Mouse (Mus musculus) gastrocnemius, adult 8-10 months (tissue): Measurements from ENCODE around the gene Mif. TPM values are rescaled to one million over a fixed set of nuclear protein-coding genes. Genes with fewer than 3 reads are reported as not detected.

Experiments
- DNase-seq, 2 experiments: peaks; one replicate each; pipeline ENCODE4 v3.0.0; 2022; ENCODE audit warnings: low spot score in 2 of 2
- total RNA-seq, 4 experiments: library from RNA; stranded (reverse); gene quantifications; 2 replicates each; pipeline ENCODE4 v1.2.4; 2022

The Mif gene
- total RNA-seq, 4 experiments from 2014 or later, result 144 to 161 (median 157) TPM

- DNase-seq, result no peak
These were observed 20.9 kb downstream of the Mif start for GRCm38 (mm10) chr10:75839092-75839491.

- DNase-seq, result peak; percentile 83 to 88
These were observed 22.7 kb downstream of the Mif start, which contains the start of gene Gstt2 for GRCm38 (mm10) chr10:75837248-75837759. Gstt2 (minus strand) TSS chr10:75837424.

GRCm38 (mm10) chr10:75835761-75836531 is 24.1 kb downstream of the Mif start:
- DNase-seq, result no peak

- DNase-seq, result peak; percentile 33 to 69
These were observed 24.7 kb downstream of the Mif start for GRCm38 (mm10) chr10:75835307-75835706.

- DNase-seq, result no peak
These were observed 25.3 kb downstream of the Mif start for GRCm38 (mm10) chr10:75834721-75835120.

GRCm38 (mm10) chr10:75834250-75834649 is 25.8 kb downstream of the Mif start:
- peak; percentile 54 to 68 for DNase-seq

GRCm38 (mm10) chr10:75833456-75834080 is 26.5 kb downstream of the Mif start:
- no peak for DNase-seq

- peak; percentile 56 to 62 for DNase-seq
These were observed 27.7 kb downstream of the Mif start for GRCm38 (mm10) chr10:75832272-75832895.

- DNase-seq, result no peak
These were observed 29.8 kb downstream of the Mif start for GRCm38 (mm10) chr10:75830275-75830670.

- no peak for DNase-seq
These were observed 30.3 kb downstream of the Mif start for GRCm38 (mm10) chr10:75829529-75830274.

GRCm38 (mm10) chr10:75828500-75828931 is 31.5 kb downstream of the Mif start:
- DNase-seq, result peak; percentile 91 to 94

- DNase-seq, result peak; percentile 79 to 87
These were observed 32.2 kb downstream of the Mif start for GRCm38 (mm10) chr10:75827668-75828360.

GRCm38 (mm10) chr10:75824530-75824929 is 35.5 kb downstream of the Mif start:
- no peak for DNase-seq

GRCm38 (mm10) chr10:75823782-75824181 is 36.3 kb downstream of the Mif start:
- DNase-seq, result no peak

- DNase-seq, result no peak
These were observed 37.6 kb downstream of the Mif start, which contains the start of gene Gstt4 for GRCm38 (mm10) chr10:75822443-75822842. Gstt4 (minus strand) TSS chr10:75822543.

- DNase-seq, result no peak
These were observed 40.2 kb downstream of the Mif start for GRCm38 (mm10) chr10:75819882-75820281.

GRCm38 (mm10) chr10:75818641-75819040 is 41.4 kb downstream of the Mif start:
- no peak for DNase-seq
